Mouse (Mus musculus) urinary bladder, adult 2 months (tissue): ENCODE results near the gene Pheta1. TPM values are rescaled to one million over a fixed set of nuclear protein-coding genes. Genes with fewer than 3 reads are reported as not detected.
"Not testable (repeated sequence)": the region's sequence is repeated elsewhere in the genome, so short reads cannot be mapped to it uniquely, and the experiment has no call there.

Experiments used
- DNase-seq: peaks from one replicate; pipeline ENCODE4 v3.0.0; 2022; ENCODE audit warnings: low spot score
- polyA plus RNA-seq: library from polyadenylated mRNA; depleted of rRNA; stranded (reverse); fragments of >200 nt; gene quantifications from 2 replicates; pipeline ENCODE4 v1.2.3, GENCODE M21; 2012

Gene Pheta1
- polyA plus RNA-seq, 1 experiment: 11.3 TPM

GRCm38 (mm10) chr5:121843138-121843905 lies 5.5 kb upstream of the Pheta1 start:
- DNase-seq: no peak

- no peak for DNase-seq
Measured at GRCm38 (mm10) chr5:121845361-121845760, 3.4 kb upstream of the Pheta1 start.

- no peak for DNase-seq
Measured at GRCm38 (mm10) chr5:121846322-121846721, 2.5 kb upstream of the Pheta1 start.

DNA sequence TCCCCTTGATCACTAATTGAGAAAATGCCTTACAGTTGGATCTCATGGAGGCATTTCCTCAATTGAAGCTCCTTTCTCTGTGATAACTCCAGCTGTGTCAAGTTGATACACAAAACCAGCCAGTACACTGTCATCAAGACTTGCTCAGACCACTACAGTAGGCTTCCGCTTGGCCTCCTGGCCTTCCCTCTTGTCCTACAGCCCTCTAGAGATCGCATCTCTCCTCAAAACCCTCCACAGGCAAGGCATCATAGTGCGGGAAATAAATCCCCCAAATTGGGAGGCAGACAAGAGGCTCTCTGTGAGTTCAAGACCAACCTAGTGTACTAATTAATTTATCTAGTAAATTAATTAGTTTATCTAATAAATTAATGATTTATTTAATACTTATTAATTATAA lies 1.5 kb upstream of the Pheta1 start:
- not testable (repeated sequence) for DNase-seq

GRCm38 (mm10) chr5:121848035-121848519 lies 707 bp upstream of the Pheta1 start:
- no peak for DNase-seq

- no peak for DNase-seq
Measured at GRCm38 (mm10) chr5:121849478-121850349, 930 bp downstream of the Pheta1 start.

- DNase-seq: no peak
Measured at GRCm38 (mm10) chr5:121853368-121854051, 4.7 kb downstream of the Pheta1 start.

- no peak for DNase-seq
Measured at GRCm38 (mm10) chr5:121854768-121855167, 6.0 kb downstream of the Pheta1 start.

DNA sequence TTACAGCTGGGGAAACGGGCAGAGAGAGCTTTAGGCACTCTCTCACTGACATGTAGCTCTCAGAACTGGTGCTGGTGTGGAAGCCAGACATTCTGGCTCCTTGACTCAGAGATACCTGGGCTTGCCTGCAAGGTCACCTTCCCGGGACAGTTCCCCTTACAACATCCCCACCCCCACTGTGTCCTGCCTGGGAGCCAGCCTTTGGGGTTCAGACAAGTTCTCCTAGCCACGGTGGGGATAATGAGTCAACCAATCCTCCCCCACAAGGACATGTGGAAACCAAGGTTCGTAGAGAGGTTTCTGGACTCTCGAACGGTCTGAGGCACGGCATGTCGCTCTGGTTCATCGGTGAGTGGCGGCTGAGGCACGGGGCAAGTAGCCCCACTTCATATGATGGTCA lies 8.0 kb downstream of the Pheta1 start:
- no peak for DNase-seq

GRCm38 (mm10) chr5:121858427-121858826 lies 9.6 kb downstream of the Pheta1 start:
- no peak for DNase-seq

DNA sequence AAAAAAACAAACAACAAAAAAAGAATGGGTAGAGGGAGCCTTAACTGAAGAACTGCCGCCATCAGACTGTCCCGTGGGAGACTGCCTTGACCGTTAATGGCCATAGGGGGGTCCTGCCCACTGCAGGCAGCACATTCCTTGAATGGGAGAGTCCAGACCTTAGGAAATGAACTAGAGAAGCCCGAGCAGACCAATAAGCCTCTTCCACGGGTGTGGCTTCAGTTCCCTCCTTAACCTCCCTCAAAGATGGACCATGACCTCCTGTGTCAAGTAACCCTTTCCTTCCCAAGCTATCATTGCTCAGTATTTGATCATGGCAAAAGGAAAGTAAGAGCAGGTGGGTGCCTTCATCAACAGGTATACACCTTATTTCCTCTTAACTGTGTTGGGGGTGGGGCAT lies 13.2 kb downstream of the Pheta1 start:
- no peak for DNase-seq

GRCm38 (mm10) chr5:121864330-121864729 lies 15.5 kb downstream of the Pheta1 start:
- no peak for DNase-seq

- no peak for DNase-seq
Measured at GRCm38 (mm10) chr5:121867963-121868362, 19.2 kb downstream of the Pheta1 start.

- no peak for DNase-seq
Measured at GRCm38 (mm10) chr5:121870832-121871231, 22.0 kb downstream of the Pheta1 start.

- DNase-seq: no peak
Measured at GRCm38 (mm10) chr5:121871515-121872030, 22.8 kb downstream of the Pheta1 start.

DNA sequence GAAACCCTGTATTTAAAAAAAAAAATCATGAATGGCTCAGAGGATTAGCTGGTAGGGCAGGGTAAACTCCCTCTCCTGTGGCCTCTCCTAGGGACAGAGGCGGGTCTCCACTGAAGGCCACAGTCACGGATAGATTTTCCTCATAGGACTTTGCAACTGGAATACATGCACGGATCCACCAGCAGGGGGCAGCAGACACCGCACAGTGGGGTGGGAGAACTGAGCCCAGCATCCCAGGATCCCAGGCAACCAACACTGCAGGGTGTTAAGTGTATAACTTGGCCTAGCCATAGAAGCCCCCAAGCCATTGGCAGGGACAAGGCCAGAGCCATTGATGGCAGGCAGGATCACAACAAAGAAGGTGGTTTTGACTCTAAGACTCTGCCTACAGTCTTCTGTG lies 23.4 kb downstream of the Pheta1 start:
- peak; percentile 76 for DNase-seq

- DNase-seq: no peak
Measured at GRCm38 (mm10) chr5:121875041-121875440, 26.3 kb downstream of the Pheta1 start.

DNA sequence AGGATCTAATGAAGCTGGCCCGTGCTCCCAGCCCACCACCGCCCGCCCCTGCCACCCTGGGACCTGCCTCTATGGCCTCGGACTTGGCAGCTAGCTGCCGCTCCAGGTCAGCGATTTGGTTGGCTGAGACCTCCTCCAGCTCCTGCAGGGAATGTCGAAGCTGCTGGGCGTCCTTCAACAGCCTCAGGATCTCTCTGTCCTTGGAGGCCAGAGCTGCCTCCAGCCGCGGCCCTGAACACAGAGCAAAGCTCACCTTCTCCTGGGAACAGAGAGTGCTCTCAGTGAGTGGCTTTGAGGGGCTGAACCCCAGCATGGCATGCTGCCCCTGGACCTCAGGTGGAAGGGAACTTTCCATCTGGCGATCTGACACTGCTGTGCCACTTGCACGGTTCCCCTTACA lies 28.1 kb downstream of the Pheta1 start:
- no peak for DNase-seq

DNA sequence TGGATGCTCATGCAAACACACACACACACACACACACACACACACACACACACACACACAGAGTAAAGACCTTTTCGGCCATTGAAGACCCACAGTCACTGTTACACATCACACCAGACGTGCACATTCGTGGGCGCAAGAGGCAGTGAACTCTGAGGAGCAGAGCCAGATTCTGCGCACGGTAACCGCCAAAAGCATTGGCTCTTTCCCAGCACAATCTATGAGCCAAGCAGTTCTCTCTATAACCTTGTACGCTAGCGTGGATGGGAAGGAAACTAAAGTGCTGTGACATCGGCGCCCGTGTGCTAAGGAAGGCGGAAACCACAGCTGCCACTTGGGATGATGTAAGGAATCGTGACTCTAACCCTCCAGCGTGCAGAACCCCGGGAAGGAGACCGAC lies 29.9 kb downstream of the Pheta1 start:
- DNase-seq: no peak

- no peak for DNase-seq
Measured at GRCm38 (mm10) chr5:121879211-121879610, 30.4 kb downstream of the Pheta1 start.

- no peak for DNase-seq
Measured at GRCm38 (mm10) chr5:121883356-121883755, 34.6 kb downstream of the Pheta1 start.

DNA sequence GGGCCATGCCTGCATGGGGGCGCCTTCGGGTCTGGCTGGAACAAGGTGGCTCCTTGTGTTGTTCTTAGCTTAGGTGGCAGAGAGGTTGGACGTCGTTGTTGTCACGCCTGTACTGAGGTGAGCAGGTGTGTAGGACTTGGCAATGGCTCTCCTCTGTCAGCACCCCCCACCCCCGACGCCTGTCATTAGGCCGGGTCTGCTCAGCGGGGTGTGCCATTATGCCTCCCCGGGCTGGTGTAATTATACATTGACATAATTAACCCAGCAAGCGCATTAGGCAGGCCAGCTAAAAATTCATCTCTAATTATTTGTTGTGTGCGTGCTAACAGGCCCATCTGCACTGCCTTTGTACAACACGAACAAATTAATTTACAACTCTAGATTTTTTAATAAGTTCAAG lies 40.6 kb downstream of the Pheta1 start:
- DNase-seq: no peak
